Mouse (Mus musculus) CD4-positive, CD25-positive, alpha-beta regulatory T cell, adult 9 weeks (primary cell): Measurements from ENCODE around the gene Ccdc60. TPM values are rescaled to one million over a fixed set of nuclear protein-coding genes. Genes with fewer than 3 reads are reported as not detected.

Experiments
- polyA plus RNA-seq: library from polyadenylated mRNA; unstranded; fragments of 100-300 nt; shearing (Covaris generic); gene quantifications from one replicate; pipeline ENCODE4 v1.2.1, GENCODE M21; 2017

The Ccdc60 gene
- not detected for polyA plus RNA-seq

DNA sequence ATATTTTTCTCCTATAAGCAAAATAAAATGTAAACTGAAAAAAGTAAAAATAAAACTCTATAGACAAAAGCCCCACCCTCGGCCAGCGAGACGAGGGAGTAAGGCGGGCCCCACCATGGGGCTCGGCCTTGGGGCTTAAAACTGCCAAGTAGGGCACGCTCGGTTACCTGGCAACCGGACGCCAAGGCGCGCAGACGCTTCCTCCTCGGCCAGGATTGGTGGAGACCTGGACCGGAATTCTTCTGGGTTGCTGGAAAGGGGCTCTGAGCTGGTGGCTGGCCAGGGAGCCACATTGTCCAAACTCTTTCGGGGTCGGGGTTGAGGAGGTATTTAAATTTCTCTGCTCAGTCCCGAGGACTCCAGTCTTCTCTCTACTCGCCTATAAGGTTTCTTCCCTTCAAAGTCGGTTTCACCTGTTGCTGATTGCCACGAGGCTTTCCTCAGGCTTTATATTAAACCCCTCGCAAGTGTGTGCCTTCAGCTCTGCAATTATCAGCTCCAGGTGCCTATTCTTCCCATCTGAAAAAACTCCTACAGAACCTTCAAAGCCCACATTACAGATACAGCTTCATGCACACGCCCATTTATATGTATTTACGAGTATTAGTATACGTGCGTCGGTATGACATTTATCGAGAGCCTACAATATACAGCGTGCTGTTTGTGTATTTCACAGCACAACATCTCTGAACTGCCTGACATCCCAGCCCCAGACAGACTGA lies at the start of gene Ccdc60:
TSS of gene Ccdc60 (minus strand) at position 137 of the 722 bp plus-strand sequence.

DNA sequence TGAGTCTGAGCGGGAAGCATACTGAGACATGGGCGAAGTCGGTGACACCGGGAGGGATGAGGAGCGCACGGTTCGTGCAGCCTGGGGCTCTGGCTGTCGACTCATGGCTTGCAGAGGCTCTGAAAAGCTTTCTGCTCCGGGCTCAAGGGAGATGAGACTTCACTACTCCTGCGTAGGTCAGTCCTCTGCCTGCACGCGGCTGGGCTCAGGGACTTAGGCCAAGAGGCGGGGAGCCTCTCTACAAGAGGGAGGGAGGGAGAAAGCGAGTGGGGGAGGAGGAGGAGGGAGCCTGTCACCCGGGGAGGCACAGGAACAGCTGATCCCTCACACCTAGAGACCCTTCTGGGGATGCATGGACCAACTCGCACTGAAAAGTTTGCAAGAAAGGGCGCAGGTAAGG lies 205.7 kb downstream of the Ccdc60 start, which contains the start of gene Tmem233:
TSS of gene Tmem233 (minus strand) at position 164 of the 400 bp plus-strand sequence.

Other genes starting within 250 kb of the Ccdc60 start
- gene Tmem233, start 205.7 kb downstream of the Ccdc60 start, polyA plus RNA-seq: not detected
- not detected for gene Hspb8, start 133.9 kb upstream of the Ccdc60 start, polyA plus RNA-seq